Mouse (Mus musculus) T-cell, adult 2 months (primary cell): ENCODE data around the gene Kif1b.
"Not testable (repeated sequence)": the region's sequence is repeated elsewhere in the genome, so short reads cannot be mapped to it uniquely, and the experiment has no call there.

Experiments
- DNase-seq: peaks from one replicate; pipeline ENCODE4 v3.0.0; 2022; ENCODE audit warnings: low spot score

The Kif1b gene

DNA sequence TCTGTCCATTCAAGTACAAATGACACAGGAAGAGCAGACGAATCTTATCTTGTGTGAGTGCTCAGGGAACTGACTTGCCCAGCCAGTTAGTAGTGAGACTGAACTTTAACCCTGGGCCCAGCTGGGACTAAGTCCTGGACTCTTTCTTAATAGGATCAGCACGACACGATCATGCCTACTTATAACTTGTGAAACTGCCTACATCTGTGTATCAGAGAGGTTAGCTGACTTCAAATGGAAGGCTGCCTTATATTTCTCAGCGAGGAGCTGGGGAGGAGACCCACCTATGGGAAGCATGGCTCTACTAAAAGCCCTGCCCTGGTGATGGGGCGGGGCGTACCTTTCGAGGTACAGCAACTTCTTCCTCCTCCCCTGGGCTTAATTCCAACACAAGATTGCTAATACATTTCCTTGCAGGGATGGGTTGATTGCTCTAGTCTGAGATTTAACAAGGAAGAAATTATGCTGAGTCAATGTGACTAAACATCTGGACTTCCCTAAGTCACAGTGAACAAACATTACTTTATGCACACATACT, 137.0 kb downstream of the Kif1b start:
- no peak for DNase-seq

DNA sequence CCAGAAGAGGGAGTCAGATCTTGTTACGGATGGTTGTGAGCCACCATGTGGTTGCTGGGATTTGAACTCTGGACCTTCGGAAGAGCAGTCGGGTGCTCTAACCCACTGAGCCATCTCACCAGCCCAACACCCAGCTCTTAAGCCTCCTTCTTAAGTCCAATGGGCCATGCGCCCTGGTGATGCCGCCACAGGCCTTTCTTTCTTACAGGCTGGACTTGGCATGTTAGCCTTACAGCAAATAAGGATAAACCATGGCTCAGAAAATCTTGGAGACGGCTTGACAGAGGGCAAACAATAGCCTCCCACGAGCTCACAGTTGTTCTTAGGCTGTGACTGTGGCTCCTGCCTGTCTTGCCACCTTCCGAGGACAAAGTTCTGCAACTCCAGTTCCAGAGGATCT, 137.6 kb downstream of the Kif1b start:
- DNase-seq = not testable (repeated sequence)

DNA sequence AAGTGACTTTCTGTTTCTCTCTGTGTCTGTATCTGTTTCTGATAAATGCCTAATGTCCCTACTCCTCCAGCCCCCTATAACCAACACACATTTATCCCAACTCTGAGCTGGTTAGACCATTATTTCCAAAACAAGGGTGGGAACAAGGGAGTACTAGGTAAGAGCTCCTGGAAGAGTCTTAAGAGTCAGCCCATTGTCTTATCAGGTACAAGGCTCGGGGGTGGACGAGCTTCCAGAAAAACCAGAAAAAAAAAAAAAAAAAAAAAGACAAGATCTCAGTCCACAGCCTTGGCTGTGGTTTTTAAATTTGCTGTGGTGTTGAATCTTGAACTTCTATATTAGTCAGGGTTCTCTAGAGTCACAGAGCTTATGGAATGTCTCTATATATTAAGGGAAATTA, 139.5 kb downstream of the Kif1b start:
- no peak for DNase-seq

DNA sequence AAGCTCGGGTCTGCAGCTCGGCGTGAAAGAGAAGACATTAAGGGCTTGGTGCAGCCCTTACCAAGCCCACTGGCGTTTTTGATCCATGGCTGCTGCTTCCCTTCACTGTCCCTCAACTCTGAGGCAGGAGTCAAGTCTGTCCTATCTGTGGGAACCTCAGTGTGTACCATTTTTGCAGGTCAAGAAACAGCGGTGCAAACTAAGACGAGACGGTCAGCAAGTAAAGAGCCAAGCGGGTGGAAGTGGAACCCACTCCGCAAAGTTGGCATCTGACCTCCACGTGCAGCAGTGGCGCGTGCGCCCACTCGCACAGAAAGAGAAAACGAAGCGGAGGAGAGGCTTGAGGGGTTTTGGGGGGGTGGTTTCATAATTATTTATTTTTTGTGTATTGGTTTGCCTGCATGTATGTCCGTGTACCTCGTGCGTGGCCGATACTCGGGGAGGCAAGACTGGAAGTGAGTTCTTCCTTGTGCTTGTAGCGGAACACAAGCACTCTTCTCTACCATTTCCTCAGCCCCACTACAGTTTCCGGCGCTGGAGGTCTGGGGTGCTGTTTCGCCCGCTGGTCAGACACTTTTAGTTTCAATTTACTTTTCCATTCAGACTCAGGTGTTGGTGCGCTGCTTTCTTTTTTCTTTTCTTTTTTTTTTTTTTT, 140.4 kb downstream of the Kif1b start:
- DNase-seq = peak; percentile 39

DNA sequence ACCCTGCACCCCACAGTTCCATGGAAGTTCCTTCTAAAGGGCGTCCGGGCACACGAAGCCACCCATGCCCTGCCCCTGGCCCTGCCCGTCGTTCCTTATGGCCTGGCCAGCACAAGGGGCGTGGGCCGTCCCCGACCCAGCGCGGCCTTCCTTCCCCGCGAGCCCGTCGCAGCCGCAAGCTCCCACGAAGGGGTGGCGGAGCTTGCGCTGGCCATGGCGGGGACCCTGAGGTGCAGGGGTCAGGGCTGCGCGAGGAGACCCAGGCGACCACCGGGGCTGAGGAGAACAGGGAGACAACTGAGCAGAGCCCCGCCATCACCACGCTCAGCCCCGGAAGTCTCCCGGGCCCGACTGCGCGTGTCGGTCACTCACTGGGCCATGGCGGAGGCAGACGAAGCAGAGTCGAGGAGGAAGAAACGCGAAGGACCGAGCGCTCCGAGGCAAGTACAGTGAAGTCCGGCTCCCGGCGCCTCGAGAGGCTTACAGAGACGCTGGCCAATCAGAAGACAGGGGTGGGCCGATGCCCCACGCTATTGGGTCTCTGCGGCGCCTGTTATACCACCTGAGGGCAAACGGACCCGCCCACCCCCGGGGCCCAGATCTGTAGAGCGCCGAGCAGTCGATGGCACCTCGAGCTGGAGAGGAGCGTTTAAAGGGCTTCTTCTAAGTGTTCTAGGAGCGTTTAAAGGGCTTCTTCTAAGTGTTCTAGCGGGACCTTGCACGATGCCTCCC, 141.1 kb downstream of the Kif1b start, which contains the start of gene Pgd:
Gene Pgd (minus strand): TSS at position 557 of the 732 bp plus-strand sequence.
- peak; percentile 95 for DNase-seq

DNA sequence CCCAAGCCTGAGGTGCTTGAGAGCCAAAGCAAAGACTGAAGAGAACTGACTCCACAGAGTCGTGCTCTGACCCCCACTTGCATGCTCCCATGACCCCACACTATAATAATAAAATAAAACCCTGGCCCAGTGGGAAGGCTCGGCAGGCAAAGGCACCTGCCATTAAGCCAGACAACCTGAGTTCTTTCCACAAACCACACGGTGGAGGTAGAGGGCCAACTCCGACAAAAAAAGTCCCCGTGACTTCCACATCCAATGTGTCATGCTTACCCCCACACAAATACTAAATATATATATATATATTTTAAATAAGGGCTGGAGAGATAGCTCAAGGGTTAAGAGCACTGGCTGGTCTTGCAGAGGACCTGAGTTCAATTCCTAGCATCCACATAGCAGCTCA, 143.3 kb downstream of the Kif1b start:
- no peak for DNase-seq

DNA sequence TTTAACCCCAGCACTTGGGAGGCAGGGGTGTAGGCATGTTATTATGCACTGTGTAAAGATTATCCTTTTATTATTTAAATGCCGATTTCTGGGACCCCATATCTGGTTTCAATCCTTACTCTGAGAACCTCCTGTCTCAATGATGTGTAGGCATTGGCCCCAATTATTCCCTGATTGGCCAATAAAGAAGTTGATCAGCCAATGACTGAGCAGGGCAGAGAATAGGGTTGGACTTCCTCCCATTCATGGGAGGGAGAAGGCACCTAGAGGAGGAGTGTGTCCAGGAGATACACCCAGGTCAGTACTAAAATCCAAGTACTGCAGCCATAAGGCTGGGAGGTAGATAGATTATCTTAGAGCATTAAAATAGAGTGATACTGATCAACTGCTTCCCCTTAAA, 144.3 kb downstream of the Kif1b start:
- no peak for DNase-seq

DNA sequence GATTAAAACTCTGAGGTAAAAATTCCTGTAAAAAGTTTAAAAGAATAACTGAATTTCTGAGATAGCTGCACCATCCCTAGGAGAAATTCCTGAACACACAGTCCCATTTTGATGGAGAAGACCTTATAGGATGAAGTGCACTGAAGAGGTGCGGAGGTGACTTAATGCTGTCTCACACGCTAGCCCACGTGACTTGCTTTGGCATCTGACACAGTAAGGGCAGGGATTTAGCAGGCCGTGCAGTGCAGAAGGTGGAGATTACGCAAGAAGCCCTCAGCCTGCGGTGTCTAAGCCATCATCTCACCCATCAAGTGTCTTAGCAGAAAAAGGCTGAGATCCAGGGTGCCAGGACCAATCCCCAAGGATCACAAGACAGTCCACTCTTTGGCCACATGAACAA, 146.3 kb downstream of the Kif1b start:
- no peak for DNase-seq

DNA sequence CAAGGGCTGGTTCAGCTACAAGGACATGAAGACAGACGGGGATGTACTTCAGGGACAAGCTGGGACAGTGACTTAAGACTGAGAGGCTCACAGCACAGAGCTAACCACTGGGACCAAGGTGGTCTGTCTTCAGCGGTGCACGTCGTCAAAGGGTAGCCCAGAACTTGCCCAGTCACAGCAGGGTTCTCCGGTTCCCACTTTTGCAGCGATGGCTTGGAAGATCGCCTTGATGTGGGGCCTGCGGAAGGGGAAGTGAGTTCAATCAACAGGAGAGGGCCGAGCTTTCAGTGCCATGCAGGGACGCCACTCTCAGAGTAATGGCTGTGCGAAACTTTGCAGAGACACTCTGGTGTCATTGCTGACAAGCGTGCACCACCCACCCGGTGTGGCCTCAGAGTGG, 147.6 kb downstream of the Kif1b start:
- DNase-seq = no peak

DNA sequence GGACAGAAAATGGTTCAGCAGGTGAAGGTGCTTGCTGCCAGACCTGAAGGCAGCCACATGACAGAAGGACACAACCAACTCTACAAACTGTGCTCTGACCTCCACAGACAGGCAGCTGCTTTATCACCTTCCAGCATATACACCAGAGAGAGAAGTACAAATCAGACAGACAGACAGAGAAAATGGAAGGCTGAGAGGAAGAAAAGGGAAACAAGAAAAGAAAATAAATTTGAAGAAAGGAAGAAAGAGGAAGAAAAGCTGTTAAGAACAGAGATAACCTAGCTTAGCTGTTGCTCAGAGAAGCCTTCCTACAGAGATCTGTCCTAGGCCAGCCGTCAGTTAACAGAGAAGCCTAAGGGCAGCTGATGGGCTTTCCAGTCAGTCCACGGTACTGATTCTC, 148.3 kb downstream of the Kif1b start:
- DNase-seq = no peak

DNA sequence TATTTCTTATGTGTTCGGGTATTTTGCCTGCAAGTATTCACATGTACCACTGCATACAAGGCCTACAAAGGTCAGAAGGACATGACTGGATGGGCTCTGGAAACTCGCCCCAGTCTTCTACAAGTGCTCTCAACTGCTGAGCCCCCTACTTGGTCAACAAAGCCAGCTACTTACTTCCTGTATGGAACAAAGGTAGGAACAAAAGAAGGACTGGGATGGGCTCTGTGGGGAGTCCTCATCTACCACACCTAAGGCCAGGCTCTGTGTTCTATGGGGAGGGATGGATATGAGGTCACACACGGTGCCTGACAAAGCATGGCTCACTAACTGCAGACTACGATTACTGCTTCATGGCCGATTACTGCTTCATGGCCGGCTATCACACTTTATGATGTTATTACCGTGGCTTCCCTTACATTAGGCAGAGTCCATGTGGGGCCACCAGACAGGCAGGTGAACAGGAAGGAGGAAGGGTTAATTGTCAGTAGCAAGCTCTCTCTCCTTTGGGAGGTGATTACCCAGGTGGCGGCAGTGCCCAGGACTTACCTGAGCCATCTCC, 150.0 kb downstream of the Kif1b start:
- DNase-seq = no peak

DNA sequence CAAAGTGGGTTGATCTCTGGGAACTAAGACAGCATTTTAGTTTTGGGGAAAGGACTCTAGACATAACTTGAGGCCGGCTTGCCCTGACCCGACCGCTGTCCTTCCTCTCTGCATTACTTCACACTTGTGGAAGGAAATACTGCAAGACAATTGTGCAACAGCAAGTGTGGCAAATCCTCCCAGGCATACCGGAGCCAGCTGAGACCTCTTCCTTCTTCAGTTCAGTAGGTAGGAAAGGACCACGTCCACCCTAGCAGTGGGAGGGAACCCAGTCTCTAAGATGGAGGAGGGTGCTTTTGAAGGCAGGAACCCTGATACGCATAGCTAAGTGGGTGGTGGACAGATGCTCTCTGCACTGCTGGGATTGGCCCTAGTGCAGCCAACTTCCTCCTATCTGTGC, 151.8 kb downstream of the Kif1b start:
- no peak for DNase-seq

DNA sequence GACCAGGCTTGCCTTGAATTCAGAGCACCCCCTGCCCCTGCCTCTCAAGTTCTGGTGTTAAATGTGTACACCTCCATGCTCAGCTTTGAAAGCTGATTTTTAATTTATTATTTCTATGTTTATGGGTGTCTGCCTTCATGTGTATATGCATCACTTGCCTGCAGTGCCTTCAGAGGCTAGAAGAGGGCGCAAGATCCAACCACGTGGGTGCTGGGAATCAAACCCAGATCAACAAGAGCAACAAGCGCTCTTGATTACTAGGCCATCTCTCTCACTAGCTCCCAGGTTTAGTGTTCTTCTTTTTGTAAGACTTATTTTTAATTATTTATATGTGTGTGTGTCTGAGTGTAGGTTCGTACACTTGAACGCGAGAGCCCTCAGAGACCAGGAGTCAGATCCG, 152.6 kb downstream of the Kif1b start:
- no peak for DNase-seq

DNA sequence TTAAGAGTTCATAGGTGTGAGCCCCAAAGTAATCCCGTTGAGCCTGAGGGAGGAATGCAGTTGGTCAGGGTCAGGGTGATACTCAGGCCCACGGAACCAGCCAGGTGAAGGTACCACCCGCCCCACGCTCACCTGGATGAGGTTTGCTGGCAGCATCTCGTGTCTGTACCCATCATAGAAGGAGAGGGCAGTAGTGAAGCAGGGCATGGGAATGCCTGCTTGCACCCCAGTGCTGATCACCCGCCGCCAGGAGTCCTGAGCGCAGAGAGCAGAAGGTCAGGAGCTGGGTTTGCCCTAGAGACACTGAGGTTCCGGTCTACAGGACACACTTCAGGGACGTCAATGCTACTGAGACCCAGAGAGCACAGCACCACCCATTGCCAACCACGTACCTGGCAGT, 156.8 kb downstream of the Kif1b start:
- no peak for DNase-seq

DNA sequence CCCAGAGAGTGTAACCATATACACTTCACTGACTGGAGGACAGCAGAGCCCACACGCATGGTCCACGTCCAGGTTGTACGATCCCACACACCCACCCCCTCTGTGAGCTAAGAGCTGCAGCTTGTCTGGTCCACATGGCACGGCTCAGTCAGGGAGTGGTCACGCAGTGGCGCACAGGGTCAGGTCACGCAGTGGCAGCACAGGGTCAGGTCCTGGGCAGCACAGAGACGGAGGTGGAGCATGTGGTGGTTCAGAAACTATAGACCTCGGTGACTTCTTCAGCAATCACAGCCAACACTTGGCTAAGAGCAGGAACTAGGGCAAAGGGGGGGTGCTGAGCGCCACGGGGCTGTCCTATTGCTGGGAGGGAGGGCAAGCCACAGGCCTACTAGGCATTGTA, 157.2 kb downstream of the Kif1b start:
- DNase-seq = no peak

DNA sequence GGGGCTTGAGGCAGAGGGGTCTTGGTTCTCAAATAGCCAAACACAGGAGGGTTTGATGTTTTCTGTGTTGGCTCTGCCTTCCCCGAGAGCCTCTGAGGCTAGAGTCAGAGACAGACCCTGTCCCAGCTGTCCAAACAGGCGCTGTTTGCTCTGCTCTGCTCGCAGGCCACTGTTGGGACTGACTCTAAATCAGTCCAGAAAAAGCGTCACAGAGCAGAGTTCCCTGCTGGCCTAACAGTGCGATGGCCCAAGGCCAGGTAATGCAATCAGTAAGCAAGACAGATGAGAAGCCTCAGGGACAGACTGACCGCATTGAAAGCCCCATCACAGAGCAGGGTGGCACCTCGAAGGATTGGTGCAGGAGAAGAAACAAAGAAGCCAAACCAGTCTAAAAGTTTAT, 157.9 kb downstream of the Kif1b start:
- DNase-seq = no peak

DNA sequence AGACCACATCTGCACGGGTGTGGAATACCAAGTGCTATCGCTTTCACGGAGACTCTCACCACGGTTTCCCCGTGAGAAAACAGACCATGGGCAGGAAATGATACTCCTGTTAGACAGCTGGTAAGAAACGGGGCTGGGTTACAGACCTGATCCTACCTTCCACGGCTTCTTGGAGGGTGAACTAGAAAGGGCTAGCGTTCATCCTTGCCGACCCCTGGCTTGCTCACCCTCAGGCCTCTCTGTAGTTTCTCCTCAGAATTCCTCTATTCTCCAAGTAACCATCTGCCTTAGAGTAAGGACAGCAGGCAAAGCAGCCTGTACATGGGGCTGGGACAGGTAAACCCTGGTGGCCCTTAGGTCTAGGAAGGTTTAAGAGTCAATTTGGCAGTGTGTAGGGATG, 158.3 kb downstream of the Kif1b start:
- no peak for DNase-seq

DNA sequence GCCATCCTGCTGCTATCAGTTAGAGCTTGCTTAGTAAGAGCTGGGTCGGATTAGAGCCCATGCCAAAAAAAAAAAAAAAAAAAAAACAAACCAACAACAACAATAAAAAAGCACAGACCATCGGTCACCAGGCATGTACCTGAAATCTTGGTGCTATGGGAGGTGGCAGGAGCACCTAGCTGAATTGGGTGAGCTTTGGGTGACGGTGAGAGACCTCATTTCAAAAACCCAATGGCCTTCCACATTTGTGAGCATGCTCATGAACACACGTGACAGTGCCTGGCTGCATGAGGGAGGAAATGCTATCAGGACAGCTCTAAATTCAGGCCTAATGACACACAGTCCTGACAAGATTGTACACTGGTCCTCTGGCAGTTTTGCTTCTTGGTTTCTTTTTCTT, 159.4 kb downstream of the Kif1b start:
- no peak for DNase-seq

DNA sequence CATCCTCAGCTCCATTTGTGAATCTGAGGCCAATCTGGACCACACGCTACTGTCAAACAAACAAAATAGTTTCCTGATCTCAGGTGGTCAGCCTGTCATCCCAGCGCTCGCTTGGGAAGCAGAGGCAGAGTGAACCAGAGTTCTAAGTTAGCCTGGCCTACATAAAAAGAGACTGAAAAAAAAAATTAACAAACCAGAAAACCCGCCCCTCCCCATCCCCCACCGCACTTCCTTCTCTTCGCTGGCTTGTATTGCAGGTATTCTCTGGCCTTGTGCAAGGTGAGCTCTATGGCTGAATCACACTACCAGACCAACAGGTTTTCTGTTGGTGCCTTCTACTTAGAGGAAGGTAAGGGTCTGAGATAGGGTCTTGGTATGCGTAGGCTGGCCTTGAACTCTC, 160.0 kb downstream of the Kif1b start:
- no peak for DNase-seq

DNA sequence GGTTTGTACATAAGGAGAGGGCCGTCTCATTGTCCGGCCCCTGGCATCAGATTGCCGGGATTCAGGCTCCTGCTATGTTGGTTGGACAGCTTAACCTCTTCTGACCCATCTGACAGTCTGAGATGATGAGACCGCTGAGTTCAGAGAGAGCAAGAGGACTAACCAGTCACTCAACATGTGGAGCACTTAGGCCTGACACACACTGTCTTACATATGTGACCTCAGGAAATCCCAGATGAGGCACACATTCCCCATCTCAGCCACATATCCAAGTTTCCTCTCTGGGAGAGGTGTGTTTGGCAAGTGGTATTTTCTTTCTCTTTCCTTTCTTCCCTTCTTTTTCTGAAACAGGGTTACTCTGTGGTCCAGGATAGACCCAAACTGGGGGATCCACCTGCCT, 162.3 kb downstream of the Kif1b start:
- no peak for DNase-seq

DNA sequence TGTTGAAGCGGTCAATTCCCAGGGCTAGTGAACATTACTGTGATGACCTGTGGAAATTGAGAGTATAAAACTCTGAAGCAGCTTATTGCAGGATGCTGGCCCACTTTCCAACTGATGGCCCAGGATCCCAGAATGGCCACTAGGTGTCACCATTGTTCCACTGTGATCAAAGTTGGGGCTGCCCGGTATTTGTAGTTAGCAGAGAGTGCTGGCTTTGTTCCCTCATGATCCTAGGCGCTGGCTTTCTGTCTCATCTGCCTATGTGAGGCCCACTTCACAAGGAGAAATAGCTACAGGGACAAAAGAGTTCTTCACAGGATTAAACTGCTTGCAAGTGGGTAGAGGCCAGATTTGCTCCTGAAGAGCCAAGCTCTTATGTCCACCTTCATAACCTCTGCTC, 163.0 kb downstream of the Kif1b start:
- peak; percentile 81 for DNase-seq

DNA sequence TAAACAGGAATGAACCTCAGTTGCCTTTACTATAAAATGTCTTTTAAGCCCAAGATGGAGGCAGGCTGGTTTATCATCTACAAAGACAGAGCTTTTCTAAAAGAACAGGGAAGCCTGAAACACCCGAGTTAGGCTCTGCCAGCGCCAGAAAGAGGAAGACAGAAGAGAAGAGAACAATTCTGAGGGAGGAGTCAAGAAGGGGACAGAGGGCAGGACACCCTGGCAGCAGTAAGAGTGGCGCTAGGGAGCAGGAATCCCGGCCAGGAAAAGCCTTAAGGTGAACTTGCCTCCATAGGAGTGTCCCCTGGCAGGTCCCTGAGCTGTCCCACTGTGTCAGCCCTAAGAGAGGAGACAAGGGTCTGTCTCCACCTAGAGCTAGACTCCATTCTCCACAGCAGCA, 163.9 kb downstream of the Kif1b start:
- no peak for DNase-seq

DNA sequence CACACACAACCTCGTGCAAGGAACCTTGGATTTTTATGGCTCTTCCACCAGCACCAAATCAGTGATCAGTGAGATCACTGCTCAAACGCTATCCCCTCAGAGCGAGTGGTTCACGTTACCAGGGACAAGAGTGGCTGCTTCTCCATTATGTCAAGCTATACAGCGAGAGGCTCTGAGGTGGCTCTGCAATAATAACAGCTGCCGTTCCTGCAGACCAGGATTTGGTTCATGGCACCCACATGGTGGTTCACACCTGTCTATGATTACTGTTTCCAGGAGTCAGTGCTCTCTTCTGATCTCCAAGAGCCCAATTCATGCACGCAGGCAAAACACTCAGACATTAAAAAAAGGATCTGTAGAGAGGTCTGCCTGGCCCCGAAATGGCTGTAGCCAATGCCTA, 169.0 kb downstream of the Kif1b start:
- DNase-seq = no peak
